Mouse (Mus musculus): Measurements from ENCODE around the gene Rars. TPM values are rescaled to one million over a fixed set of nuclear protein-coding genes. Genes with fewer than 3 reads are reported as not detected.

Rars gene
- polyA plus RNA-seq, 1 experiment from 2014 or later: 111 TPM

DNA sequence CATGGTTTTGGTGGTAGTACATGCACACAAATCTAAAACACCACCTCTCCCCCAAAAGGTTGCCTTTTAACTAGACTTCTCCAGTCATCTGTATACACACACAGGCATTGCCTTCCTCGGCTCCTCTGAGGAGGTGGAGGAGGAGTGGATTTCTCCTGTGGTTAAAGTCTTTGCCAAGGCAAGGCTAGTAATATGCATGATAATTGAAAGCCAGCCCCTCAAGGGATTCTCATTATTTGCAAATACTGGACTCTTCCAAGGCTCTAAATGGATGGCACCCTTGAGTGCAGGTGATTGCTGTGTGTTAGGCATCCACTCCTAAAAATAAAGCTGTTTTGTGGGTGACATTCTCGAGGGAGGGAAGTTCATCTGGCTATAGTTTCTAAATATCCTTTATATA, 45.9 kb downstream of the Rars start:
- no peaks in the 10 kb centered on the region for H3K4me1 ChIP-seq (ENCODE audit: control insufficient read depth, insufficient read depth, low read length)
- no peak overlapping the region for H3K4me2 ChIP-seq (ENCODE audit: low read depth, severe bottlenecking)
- DNase-seq (ENCODE audit: low spot score) (no peak), ATAC-seq (ENCODE audit: insufficient number of reproducible peaks, low FRiP score, low TSS enrichment, low read depth) (no peak)
- WGBS: 78% methylated on average over 2 of the region's 2 CpGs
- no peaks in the 10 kb centered on the region for H3K27me3 ChIP-seq (ENCODE audit: control insufficient read depth, insufficient read depth, low read length)
- H3K36me3 ChIP-seq (ENCODE audit: control insufficient read depth, insufficient read depth, low read length): peaks cover 15% of the 10 kb centered on the region
- no peaks in the 10 kb centered on the region for H3K9me3 ChIP-seq (ENCODE audit: control insufficient read depth, low read length)
- H3K27ac ChIP-seq (replicated peaks; ENCODE audit: low read depth, low read length): no peak overlapping the region
- no peak overlapping the region for H3K4me3 ChIP-seq (ENCODE audit: low read depth, low read length)
- no peak overlapping the region for H3K9ac ChIP-seq (ENCODE audit: low read length)

DNA sequence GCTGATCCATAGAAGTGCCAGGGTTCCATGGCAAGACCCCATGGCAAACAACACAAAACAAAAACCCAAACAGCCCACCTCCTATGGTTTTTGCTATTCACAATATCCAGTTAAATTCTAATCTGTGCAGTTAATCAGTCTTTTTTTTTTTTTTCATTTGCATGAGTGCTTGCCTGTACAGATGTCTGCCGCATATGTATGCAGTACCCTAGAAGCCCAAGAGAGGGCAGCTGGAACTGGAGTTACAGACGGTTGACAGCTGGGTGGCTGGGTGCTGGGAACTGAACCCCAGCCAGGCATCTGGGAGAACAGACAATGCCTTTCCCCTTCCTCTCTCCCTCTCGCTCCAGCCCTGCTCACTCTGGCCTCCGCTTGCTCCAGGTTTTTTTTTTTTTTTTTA, 49.8 kb downstream of the Rars start:
- no peaks in the 10 kb centered on the region for H3K27me3 ChIP-seq (ENCODE audit: control insufficient read depth, insufficient read depth, low read length)
- no peak overlapping the region for H3K9ac ChIP-seq (ENCODE audit: low read length)
- ATAC-seq (ENCODE audit: insufficient number of reproducible peaks, low FRiP score, low TSS enrichment, low read depth) (no peak), DNase-seq (ENCODE audit: low spot score) (no peak)
- no peaks in the 10 kb centered on the region for H3K9me3 ChIP-seq (ENCODE audit: control insufficient read depth, low read length)
- 91% methylated on average over 4 of the region's 4 CpGs for WGBS
- no peaks in the 10 kb centered on the region for H3K4me1 ChIP-seq (ENCODE audit: control insufficient read depth, insufficient read depth, low read length)
- no peak overlapping the region for H3K27ac ChIP-seq (replicated peaks; ENCODE audit: low read depth, low read length)
- no peak overlapping the region for H3K4me3 ChIP-seq (ENCODE audit: low read depth, low read length)
- H3K36me3 ChIP-seq (ENCODE audit: control insufficient read depth, insufficient read depth, low read length): peaks cover 26% of the 10 kb centered on the region
- no peak overlapping the region for H3K4me2 ChIP-seq (ENCODE audit: low read depth, severe bottlenecking)

DNA sequence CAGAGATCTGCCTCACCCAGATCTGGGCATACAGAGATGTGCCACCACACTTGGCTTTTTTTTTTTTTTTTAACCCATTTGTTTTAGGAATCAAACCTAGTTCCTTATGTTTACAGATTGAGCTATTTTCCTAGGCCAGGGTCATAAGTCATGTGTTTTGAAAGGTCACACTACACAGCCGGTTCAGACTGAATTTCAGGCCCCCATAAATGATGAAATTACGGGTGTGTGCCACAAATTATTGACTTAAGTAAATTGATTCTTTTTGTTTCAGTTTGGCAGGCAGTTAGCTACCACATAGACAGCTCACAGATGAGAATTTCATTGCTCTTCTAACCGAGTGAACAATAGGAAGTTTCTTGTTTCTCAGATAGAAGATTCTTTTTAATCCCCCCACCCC, 50.3 kb downstream of the Rars start:
- WGBS: 95% methylated on average over 3 of the region's 3 CpGs
- Histone ChIP-seq H3K4me2 (ENCODE audit: low read depth, severe bottlenecking) (no peak overlapping the region), H3K9ac (ENCODE audit: low read length) (no peak overlapping the region), H3K9me3 (ENCODE audit: control insufficient read depth, low read length) (no peaks in the 10 kb centered on the region), H3K4me3 (ENCODE audit: low read depth, low read length) (no peak overlapping the region), H3K27ac (replicated peaks; ENCODE audit: low read depth, low read length) (no peak overlapping the region), H3K27me3 (ENCODE audit: control insufficient read depth, insufficient read depth, low read length) (no peaks in the 10 kb centered on the region), H3K36me3 (ENCODE audit: control insufficient read depth, insufficient read depth, low read length) (peaks cover 28% of the 10 kb centered on the region), H3K4me1 (ENCODE audit: control insufficient read depth, insufficient read depth, low read length) (no peaks in the 10 kb centered on the region)
- no peak for DNase-seq (ENCODE audit: low spot score)
- no peak for ATAC-seq (ENCODE audit: insufficient number of reproducible peaks, low FRiP score, low TSS enrichment, low read depth)

DNA sequence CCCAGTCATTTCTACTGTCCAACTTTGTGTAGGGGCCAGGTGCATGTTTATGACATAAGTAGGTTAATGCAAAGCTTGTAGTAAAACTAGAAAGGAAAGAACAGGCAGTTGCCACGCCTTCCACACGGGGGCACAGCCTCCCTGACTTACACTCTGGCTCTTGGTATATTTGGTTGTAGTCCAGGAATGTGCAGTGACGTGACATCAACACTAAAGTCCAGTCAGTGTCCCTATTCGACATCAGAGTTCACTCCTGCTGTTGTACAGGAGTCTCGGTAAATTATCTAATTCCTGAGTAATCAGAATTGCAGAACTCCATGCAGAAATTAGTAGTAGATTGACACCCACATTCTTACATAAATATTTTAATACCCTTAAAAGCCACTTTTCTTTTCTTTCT, 51.3 kb downstream of the Rars start:
- ATAC-seq (ENCODE audit: insufficient number of reproducible peaks, low FRiP score, low TSS enrichment, low read depth) (no peak), DNase-seq (ENCODE audit: low spot score) (no peak)
- H3K4me1 ChIP-seq (ENCODE audit: control insufficient read depth, insufficient read depth, low read length): no peaks in the 10 kb centered on the region
- no peak overlapping the region for H3K9ac ChIP-seq (ENCODE audit: low read length)
- H3K4me3 ChIP-seq (ENCODE audit: low read depth, low read length): no peak overlapping the region
- no peaks in the 10 kb centered on the region for H3K27me3 ChIP-seq (ENCODE audit: control insufficient read depth, insufficient read depth, low read length)
- H3K27ac ChIP-seq (replicated peaks; ENCODE audit: low read depth, low read length): no peak overlapping the region
- no peak overlapping the region for H3K4me2 ChIP-seq (ENCODE audit: low read depth, severe bottlenecking)
- H3K9me3 ChIP-seq (ENCODE audit: control insufficient read depth, low read length): no peaks in the 10 kb centered on the region
- peaks cover 30% of the 10 kb centered on the region for H3K36me3 ChIP-seq (ENCODE audit: control insufficient read depth, insufficient read depth, low read length)
- WGBS: 93% methylated on average over 5 of the region's 5 CpGs

DNA sequence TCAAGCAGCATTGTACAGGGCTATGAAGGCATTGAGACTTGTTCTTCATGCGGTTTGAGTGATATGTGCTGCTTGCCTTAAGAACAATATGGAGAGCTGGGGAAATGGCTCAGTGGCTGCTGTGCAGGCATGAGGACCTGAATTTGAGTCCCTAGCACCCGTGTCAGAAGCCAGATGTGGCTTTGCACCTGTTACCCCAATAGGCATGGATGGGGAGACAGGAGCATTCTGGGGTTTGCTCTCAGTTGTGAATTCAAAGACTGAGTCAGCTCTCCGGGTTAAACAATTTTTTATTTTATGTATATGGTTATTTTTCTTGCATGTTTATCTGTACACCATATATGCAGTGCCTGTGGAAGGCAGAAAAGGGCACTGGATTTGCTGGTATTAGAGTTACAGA, 51.9 kb downstream of the Rars start:
- WGBS: 95% methylated on average over 3 of the region's 3 CpGs
- H3K27ac ChIP-seq (replicated peaks; ENCODE audit: low read depth, low read length): no peak overlapping the region
- DNase-seq (ENCODE audit: low spot score) (no peak), ATAC-seq (ENCODE audit: insufficient number of reproducible peaks, low FRiP score, low TSS enrichment, low read depth) (no peak)
- H3K27me3 ChIP-seq (ENCODE audit: control insufficient read depth, insufficient read depth, low read length): no peaks in the 10 kb centered on the region
- no peaks in the 10 kb centered on the region for H3K9me3 ChIP-seq (ENCODE audit: control insufficient read depth, low read length)
- no peak overlapping the region for H3K4me2 ChIP-seq (ENCODE audit: low read depth, severe bottlenecking)
- peaks cover 30% of the 10 kb centered on the region for H3K36me3 ChIP-seq (ENCODE audit: control insufficient read depth, insufficient read depth, low read length)
- no peaks in the 10 kb centered on the region for H3K4me1 ChIP-seq (ENCODE audit: control insufficient read depth, insufficient read depth, low read length)
- H3K9ac ChIP-seq (ENCODE audit: low read length): no peak overlapping the region
- H3K4me3 ChIP-seq (ENCODE audit: low read depth, low read length): no peak overlapping the region

DNA sequence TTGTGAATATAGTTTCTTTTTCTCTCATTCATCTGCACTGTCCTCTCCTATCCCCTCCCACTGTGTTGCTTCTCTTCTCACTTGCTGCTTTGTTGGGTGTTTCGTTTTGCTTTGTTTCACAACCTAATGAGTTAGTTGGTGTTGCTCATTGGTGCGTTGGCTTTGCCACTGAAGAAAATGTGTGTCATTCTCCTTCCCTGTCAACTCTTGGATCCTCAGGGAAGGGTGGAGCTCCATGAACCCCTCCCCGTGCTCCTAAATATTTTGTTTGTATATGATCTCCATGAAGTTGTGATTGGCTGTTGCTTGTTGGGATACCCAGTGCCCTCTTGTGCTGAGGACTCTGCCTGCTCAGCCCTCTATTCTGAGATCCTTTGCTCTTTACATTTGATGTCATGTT, 54.0 kb downstream of the Rars start:
- no peaks in the 10 kb centered on the region for H3K27me3 ChIP-seq (ENCODE audit: control insufficient read depth, insufficient read depth, low read length)
- no peak overlapping the region for H3K9ac ChIP-seq (ENCODE audit: low read length)
- no peak overlapping the region for H3K27ac ChIP-seq (replicated peaks; ENCODE audit: low read depth, low read length)
- H3K36me3 ChIP-seq (ENCODE audit: control insufficient read depth, insufficient read depth, low read length): peaks cover 37% of the 10 kb centered on the region
- 87% methylated on average over 3 of the region's 3 CpGs for WGBS
- no peak overlapping the region for H3K4me2 ChIP-seq (ENCODE audit: low read depth, severe bottlenecking)
- H3K9me3 ChIP-seq (ENCODE audit: control insufficient read depth, low read length): no peaks in the 10 kb centered on the region
- no peak for DNase-seq (ENCODE audit: low spot score)
- no peaks in the 10 kb centered on the region for H3K4me1 ChIP-seq (ENCODE audit: control insufficient read depth, insufficient read depth, low read length)
- no peak for ATAC-seq (ENCODE audit: insufficient number of reproducible peaks, low FRiP score, low TSS enrichment, low read depth)
- no peak overlapping the region for H3K4me3 ChIP-seq (ENCODE audit: low read depth, low read length)

DNA sequence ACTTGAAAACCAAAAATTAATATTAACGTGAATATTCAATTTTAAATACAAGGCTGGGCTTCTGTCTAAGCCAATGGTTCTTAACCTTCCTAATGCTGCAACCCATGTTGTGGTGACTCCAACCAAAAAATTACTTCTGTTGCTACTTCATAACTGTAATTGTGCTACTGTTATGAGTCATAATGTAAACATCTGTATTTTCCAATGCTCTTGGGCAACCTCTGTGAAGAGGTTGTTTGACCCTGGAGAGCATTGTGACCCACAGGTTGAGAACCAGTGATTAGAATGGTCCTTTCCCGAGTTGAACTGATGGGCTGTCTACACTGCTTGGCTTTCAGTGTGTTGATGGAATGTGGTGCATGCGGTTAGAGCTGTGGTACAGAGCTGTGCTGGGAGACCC, 57.9 kb downstream of the Rars start:
- Histone ChIP-seq H3K4me2 (ENCODE audit: low read depth, severe bottlenecking) (no peak overlapping the region), H3K36me3 (ENCODE audit: control insufficient read depth, insufficient read depth, low read length) (peaks cover 14% of the 10 kb centered on the region), H3K27me3 (ENCODE audit: control insufficient read depth, insufficient read depth, low read length) (no peaks in the 10 kb centered on the region), H3K4me1 (ENCODE audit: control insufficient read depth, insufficient read depth, low read length) (no peaks in the 10 kb centered on the region), H3K9ac (ENCODE audit: low read length) (no peak overlapping the region), H3K4me3 (ENCODE audit: low read depth, low read length) (no peak overlapping the region), H3K27ac (replicated peaks; ENCODE audit: low read depth, low read length) (no peak overlapping the region), H3K9me3 (ENCODE audit: control insufficient read depth, low read length) (no peaks in the 10 kb centered on the region)
- WGBS: 92% methylated on average over 3 of the region's 3 CpGs
- no peak for ATAC-seq (ENCODE audit: insufficient number of reproducible peaks, low FRiP score, low TSS enrichment, low read depth)
- no peak for DNase-seq (ENCODE audit: low spot score)

DNA sequence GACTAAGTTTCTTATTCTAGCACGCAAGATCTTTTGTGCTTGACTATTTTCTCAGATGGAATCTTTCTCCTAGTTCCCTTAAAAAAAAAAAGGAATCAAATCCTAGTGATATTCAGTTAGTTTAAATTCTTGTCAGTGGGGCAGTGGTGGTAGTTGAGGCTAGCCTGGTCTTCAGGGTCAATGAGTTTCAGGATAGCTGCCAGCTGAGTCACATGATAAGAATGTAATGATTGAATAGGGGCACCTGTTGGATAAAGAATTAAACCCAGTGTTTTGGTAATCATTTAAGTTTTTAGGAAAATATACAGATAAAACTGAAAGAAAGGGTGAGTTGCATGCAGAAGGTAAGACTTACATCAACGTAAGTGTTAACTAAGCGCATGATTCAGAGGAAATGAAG, 58.7 kb downstream of the Rars start:
- Histone ChIP-seq H3K4me3 (ENCODE audit: low read depth, low read length) (no peak overlapping the region), H3K36me3 (ENCODE audit: control insufficient read depth, insufficient read depth, low read length) (peaks cover 14% of the 10 kb centered on the region), H3K27me3 (ENCODE audit: control insufficient read depth, insufficient read depth, low read length) (no peaks in the 10 kb centered on the region), H3K9me3 (ENCODE audit: control insufficient read depth, low read length) (no peaks in the 10 kb centered on the region), H3K4me1 (ENCODE audit: control insufficient read depth, insufficient read depth, low read length) (peaks cover 2% of the 10 kb centered on the region; the same call in 1 of the 2 replicates), H3K4me2 (ENCODE audit: low read depth, severe bottlenecking) (no peak overlapping the region), H3K27ac (replicated peaks; ENCODE audit: low read depth, low read length) (no peak overlapping the region), H3K9ac (ENCODE audit: low read length) (no peak overlapping the region)
- DNase-seq (ENCODE audit: low spot score) (no peak), ATAC-seq (ENCODE audit: insufficient number of reproducible peaks, low FRiP score, low TSS enrichment, low read depth) (no peak)
- 95% methylated on average over 3 of the region's 3 CpGs for WGBS

DNA sequence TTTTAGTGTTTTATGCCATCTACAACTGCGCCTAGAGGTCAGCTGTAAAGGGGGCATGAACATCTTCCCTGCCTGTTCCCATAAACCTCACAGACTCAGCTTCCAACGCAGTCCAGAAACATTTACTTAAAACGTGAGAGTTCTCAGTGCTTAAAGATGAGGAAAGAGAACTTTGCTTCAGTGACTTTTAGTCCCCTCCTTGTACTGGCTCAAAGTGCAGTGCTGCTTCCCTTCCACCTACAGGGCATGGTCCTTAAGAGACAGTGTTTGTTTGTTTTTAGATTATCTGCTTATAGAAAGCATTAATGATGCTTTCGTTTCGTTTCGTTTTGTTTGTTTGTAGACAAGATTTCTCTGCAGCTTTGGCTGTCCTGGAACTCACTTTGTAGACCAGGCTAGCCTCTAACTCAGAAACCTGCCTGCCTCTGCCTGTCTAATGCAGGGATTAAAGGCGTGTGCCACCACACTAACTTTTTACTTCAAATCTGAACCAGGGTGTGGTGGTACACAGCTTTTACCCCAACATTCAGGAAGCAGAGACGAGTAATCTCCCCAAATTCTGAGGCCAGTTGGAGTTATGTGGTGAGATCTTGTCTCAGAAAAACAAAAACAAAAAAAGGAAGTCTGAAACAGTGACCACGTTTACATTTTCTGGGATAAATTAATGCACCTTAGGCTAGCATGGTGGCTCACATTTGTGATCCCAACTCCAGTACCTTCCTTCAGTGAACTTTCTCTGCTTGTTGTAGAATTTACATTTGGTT, 63.4 kb downstream of the Rars start:
- WGBS: 66% methylated on average over 9 of the region's 9 CpGs
- DNase-seq (ENCODE audit: low spot score): no peak
- H3K4me3 ChIP-seq (ENCODE audit: low read depth, low read length): peak overlapping the region; percentile 93
- no peak for ATAC-seq (ENCODE audit: insufficient number of reproducible peaks, low FRiP score, low TSS enrichment, low read depth)
- H3K4me2 ChIP-seq (ENCODE audit: low read depth, severe bottlenecking): peak overlapping the region; percentile 63
- peak overlapping the region; percentile 98 for H3K9ac ChIP-seq (ENCODE audit: low read length)
- H3K4me1 ChIP-seq (ENCODE audit: control insufficient read depth, insufficient read depth, low read length): peaks cover 3% of the 10 kb centered on the region; the same call in 1 of the 2 replicates
- H3K27ac ChIP-seq (replicated peaks; ENCODE audit: low read depth, low read length): no peak overlapping the region
- H3K9me3 ChIP-seq (ENCODE audit: control insufficient read depth, low read length): no peaks in the 10 kb centered on the region
- H3K36me3 ChIP-seq (ENCODE audit: control insufficient read depth, insufficient read depth, low read length): peaks cover 2% of the 10 kb centered on the region; the same call in 1 of the 2 replicates
- H3K27me3 ChIP-seq (ENCODE audit: control insufficient read depth, insufficient read depth, low read length): no peaks in the 10 kb centered on the region

Data from limb, embryonic 11.5 days (tissue).